Mouse (Mus musculus) bone marrow macrophage, adult 2 months (primary cell): ENCODE data around the gene Tepp. TPM values are rescaled to one million over a fixed set of nuclear protein-coding genes. Genes with fewer than 3 reads are reported as not detected.
A peak's percentile ranks its signal among the peaks of the same experiment; 100 is the strongest.

ENCODE experiments used
- H3K27ac ChIP-seq: 2 replicates; pipeline ENCODE4 v1.5.1; 2012; ENCODE audit warnings: low read depth, low read length; ENCODE audit not compliant: insufficient read depth
- H3K4me1 ChIP-seq: 2 replicates; pipeline ENCODE4 v1.6.1; 2012; ENCODE audit warnings: low read length; ENCODE audit not compliant: control insufficient read depth, insufficient read depth
- H3K4me3 ChIP-seq: 2 replicates; pipeline ENCODE4 v1.5.1; 2012; ENCODE audit warnings: mild to moderate bottlenecking, low read length, moderate library complexity; ENCODE audit not compliant: insufficient read depth
- CTCF ChIP-seq: IDR thresholded peaks from 2 replicates; pipeline ENCODE4 v1.5.1; 2012; ENCODE audit warnings: low read depth, mild to moderate bottlenecking, low read length, moderate library complexity
- POLR2A ChIP-seq: IDR thresholded peaks from 2 replicates; pipeline ENCODE4 v1.6.1; 2012; ENCODE audit warnings: mild to moderate bottlenecking, low read depth, low read length, borderline replicate concordance
- polyA plus RNA-seq: library from polyadenylated mRNA; stranded (reverse); fragments of >200 nt; gene quantifications from 2 replicates; pipeline ENCODE4 v1.2.4, GENCODE M21; 2012; ENCODE audit not compliant: missing spikeins, insufficient read depth, insufficient read length

Tepp gene
- polyA plus RNA-seq, 1 experiment = not detected

GRCm38 (mm10) chr8:95346643-95347545 lies 36.5 kb downstream of the Tepp start:
- H3K4me1 ChIP-seq = peaks cover 16% of the 10 kb centered on the region
- H3K4me3 ChIP-seq = no peak overlapping the region
- H3K27ac ChIP-seq = no peak overlapping the region
- TF ChIP-seq POLR2A (no peak), CTCF (peak; percentile 61)

GRCm38 (mm10) chr8:95348356-95348755 lies 38.0 kb downstream of the Tepp start:
- Histone ChIP-seq H3K4me1 (peaks cover 16% of the 10 kb centered on the region), H3K4me3 (no peak overlapping the region), H3K27ac (peak overlapping the region; percentile 35)
- TF ChIP-seq CTCF (no peak), POLR2A (no peak)

GRCm38 (mm10) chr8:95348811-95349630 lies 38.7 kb downstream of the Tepp start:
- Histone ChIP-seq H3K4me1 (peaks cover 16% of the 10 kb centered on the region), H3K4me3 (0 out of 2 replicates have a peak overlapping the region, but pooled peaks have one; percentile 3), H3K27ac (peak overlapping the region; percentile 56)
- TF ChIP-seq CTCF (no peak; the same call in 1 of the 2 replicates), POLR2A (no peak)

- Histone ChIP-seq H3K4me1 (peaks cover 16% of the 10 kb centered on the region), H3K4me3 (no peak overlapping the region), H3K27ac (no peak overlapping the region)
- TF ChIP-seq POLR2A = no peak
- no peak for TF ChIP-seq CTCF
These were observed 41.1 kb downstream of the Tepp start for GRCm38 (mm10) chr8:95351461-95351860.

GRCm38 (mm10) chr8:95352151-95352870 lies 41.9 kb downstream of the Tepp start, which contains the start of gene Mmp15:
TSS of gene Mmp15 (plus strand) at chr8:95352268.
- no peak for TF ChIP-seq CTCF
- no peak for TF ChIP-seq POLR2A
- peak within 1 kb of the TSS; percentile 52 for H3K4me3 ChIP-seq

GRCm38 (mm10) chr8:95352871-95353866 lies 42.8 kb downstream of the Tepp start:
- TF ChIP-seq POLR2A (no peak), CTCF (no peak)
- peak overlapping the region; percentile 52 for H3K4me3 ChIP-seq
- no peak overlapping the region for H3K27ac ChIP-seq
- H3K4me1 ChIP-seq = peaks cover 13% of the 10 kb centered on the region

More at GRCm38 (mm10) chr8:95352151-95352870, 41.9 kb downstream of the Tepp start, which contains the start of gene Mmp15:
- H3K27ac ChIP-seq = no peak within 1 kb of the TSS
- peaks cover 16% of the 10 kb centered on the region for H3K4me1 ChIP-seq

GRCm38 (mm10) chr8:95354606-95355005 lies 44.2 kb downstream of the Tepp start:
- TF ChIP-seq CTCF (no peak), POLR2A (no peak)
- Histone ChIP-seq H3K4me1 (peaks cover 2% of the 10 kb centered on the region), H3K27ac (no peak overlapping the region), H3K4me3 (no peak overlapping the region)
